Mouse (Mus musculus): ENCODE data around the gene Ramac.
A peak's percentile ranks its signal among the peaks of the same experiment; 100 is the strongest.

Ramac gene

DNA sequence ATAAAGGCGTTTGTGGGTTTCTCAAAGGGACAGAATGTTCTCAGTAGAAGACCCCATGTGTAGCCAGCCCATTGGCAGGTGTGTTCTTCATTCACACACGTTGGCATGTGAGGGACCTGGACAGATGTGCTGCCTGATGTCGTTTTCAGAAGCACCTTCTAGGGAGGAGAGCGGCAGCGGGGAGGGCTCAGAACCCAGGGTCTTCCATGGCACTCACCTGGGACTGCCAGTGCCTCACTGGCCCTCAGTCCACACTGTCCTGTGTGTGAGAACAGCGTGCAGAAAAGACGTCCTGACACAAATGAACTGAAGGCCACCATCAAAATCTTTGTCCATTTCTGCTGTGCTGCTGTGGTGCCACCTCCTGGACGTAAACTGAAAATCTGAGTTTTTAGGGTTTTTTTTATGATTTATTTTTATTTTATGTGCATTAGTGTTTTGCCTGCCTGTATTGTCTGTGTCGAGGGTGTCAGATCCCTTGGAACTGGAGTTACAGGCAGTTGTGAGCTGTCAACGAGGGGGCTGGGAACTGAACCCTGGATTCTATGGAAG, 15.0 kb downstream of the Ramac start:
- no peak for DNase-seq (ENCODE audit: low spot score)

DNA sequence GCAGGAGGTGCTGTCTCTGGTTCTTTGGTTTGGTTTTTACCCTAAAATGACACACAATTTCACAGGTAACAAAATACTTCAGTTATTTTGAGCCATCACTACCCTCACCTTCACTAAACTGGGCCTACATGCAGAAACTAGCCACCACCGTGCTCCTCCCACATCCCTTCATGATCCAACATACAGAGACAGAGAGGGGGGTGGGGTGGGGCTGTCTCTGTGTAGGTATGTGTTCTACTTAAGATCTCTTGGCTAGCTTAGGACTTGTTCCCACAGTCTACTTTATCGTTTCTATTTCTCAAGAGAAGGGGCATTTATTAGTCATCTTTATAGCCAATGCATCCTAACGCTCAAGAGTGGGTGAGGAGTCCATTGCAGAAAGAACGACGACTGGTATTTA, 25.8 kb downstream of the Ramac start:
- DNase-seq (ENCODE audit: low spot score), result no peak

DNA sequence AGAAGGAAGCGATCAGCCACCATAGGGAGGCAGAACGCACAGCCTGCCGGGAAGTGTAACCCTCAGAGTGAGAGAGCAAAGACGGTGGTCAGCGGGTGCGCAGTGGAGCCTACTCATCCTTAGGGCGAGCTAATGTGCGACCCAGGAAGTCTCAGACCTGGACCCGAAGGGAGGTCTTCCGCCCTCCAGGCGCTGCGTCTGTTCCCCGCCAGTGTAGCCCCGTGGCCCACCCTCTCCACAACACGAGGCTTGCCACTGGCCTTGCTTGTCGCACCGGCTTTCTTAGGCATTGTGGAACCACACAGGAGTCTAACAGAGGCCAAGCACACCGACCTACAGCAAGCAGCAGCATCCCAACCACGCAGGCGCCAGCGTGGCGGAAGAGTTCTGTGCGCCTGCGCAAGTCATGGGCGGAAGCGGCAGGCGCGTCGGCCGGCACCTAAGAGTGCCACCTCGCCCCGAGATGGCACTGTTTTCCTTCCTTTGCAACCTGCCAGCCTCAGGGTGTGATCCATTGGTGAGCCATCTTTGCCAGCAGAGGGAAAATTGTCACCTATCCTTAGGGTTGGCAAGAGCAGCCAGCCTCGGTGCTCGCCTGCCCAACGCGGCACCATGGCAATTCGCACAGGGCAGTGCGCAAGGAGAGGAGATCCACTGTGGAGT, 26.5 kb downstream of the Ramac start, which contains the start of gene 3110040N11Rik:
3110040N11Rik (minus strand) TSS at position 384 of the 663 bp plus-strand sequence.
- peak; percentile 71 for DNase-seq (ENCODE audit: low spot score)

DNA sequence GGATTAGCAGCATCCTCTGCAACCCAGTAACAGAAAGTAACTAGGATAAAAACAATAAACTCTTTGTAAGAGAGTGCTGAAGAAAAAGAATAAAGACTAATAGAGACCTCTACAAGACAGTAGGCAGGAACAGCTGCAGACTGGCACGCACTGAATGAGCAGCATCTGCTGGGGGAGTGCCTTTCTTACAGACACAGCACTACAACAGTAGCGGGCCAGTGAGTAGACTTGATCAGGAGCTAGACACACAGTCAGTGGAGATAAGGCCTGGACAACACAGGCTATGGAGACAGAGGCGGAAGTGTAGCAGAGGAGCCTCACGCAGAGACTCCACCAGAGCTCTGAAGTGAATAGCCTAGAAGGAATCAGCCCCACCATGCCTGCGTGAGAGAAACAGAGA, 43.3 kb downstream of the Ramac start:
- no peak for DNase-seq (ENCODE audit: low spot score)

Measured in left cerebral cortex, adult 11 months (tissue).